Mouse (Mus musculus) embryo, embryonic 9.5 days (tissue): ENCODE results near the gene Sdhc.
A peak's percentile ranks its signal among the peaks of the same experiment; 100 is the strongest.
"Not testable (repeated sequence)": the region's sequence is repeated elsewhere in the genome, so short reads cannot be mapped to it uniquely, and the experiment has no call there.

Experiments used
- DNase-seq: peaks from one replicate; pipeline ENCODE4 v3.0.0-alpha.2; 2017; ENCODE audit errors: extremely low spot score

Sdhc gene

DNA sequence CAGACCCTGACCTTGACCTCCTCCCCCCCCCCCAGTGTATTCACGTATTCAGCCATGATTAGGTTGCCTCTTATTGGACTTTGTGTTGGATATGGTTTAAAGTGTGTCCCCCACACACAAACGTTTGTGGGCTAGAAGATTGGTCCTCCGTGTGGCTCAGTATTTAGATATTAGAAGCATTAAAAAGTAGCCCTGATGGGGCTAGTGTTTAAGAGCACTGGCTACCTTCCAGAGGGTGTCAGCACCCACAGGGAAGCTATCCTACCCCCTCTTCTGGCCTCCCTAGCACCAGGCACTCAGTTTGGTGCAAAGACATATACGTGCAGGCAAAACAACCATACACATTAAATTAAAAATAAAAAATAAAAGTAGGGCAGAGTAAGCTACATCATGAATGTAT is 37.4 kb downstream of the Sdhc start:
- DNase-seq = no peak

DNA sequence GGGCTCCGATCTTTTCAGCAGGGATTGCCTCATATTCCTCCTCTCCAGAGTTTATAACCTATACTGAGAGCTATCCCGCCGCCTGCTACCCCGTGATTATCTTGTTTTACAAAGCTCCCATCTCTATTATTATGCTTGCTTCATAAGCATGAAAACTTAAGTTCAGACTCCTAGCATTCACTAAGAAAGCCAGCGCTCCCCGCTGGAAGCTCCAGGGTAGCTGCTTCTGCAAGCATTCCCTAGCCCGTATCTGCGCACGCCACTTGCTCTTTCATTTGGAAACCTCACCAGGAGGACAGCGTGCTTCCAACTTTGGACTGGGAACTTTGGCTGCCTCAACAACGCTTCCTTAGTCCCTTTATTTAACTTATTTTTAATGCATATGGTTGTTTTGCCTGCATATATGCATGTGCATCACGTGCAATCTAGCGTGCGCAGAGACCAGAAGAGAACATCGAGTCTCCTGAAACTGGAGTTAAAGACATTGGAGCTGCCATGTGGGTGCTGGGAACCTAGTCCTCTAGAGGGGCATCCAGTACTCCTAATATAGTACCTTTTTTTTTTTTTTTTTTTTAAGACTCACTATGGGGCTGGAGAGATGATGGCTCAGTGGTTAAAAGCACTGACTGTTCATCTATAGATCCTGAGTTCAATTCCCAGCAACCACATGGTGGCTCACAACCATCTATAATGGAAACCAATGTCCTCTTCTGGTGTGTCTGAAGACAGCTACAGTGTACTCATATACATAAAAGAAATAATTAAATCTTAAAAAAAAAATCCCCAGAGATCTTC is 38.4 kb downstream of the Sdhc start:
- no peak for DNase-seq

DNA sequence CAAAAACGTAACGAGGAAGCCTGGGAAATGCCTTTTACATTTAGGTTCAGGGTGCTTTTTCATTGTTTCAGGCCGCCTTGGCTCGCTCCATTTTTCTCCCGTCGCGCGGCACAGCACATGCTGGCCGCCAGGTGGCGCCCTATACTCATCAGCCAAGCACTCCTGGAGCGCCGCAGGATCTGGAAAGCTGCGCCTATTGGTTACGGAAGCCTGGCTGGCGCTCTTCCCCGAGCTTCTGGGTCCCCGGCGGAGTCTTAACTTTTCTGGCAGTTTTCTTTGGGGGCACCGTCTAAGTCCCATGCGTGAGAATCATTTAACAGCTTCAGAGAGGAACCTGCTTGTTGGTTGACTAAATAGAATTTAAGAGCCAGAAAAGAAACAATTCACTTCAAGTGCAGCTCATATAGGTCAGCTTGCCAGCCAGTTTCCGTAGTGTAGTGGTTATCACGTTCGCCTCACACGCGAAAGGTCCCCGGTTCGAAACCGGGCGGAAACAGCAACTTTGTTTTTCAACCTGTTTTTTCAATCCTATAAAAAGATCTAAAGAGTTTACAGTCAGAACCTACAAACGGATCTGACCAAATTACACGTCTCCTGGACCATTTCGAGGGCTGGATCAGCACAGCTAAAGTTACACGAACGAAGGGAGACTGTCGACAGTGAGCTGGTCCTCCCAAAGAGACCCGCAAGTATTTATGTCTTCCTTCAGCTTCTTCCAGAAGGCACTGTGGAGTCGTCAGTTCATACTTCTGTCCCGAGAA is 39.2 kb downstream of the Sdhc start:
- peak; percentile 94 for DNase-seq

GRCm38 (mm10) chr1:171110659-171111019 is 39.8 kb downstream of the Sdhc start:
- DNase-seq = no peak

- DNase-seq = no peak
These were observed 40.8 kb downstream of the Sdhc start for GRCm38 (mm10) chr1:171109620-171110019.

- no peak for DNase-seq
These were observed 45.2 kb downstream of the Sdhc start for GRCm38 (mm10) chr1:171105226-171105625.

DNA sequence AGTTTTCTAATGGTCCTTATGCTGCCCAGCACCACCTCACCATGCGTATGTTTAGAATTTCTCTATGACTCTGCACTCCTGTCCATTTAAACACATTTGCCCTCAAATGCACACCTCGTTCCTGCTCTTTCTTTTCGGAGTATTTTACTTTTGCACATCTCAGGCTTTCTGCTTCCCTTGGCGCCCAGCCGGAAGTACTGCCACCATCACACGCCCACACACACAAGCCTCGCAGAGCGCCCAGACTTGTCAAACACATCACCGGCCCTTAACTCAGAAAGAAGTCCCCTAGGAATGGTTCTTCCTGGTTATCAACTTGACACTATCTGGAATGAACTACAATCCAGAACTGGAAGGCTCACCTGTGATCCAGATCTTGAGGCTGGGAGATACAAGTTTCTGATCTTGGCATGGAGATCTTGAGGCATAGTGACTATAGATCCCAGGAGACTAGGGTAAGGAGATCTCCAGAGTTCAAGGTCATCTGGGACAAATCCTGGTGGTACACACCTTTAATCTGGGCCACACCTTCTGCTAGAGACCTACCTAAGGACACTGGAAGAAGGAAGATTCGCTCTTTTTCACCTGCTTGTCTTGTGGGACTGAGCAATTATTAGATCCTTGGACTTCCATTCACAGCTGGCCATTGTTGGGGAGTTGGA is 47.1 kb downstream of the Sdhc start:
- DNase-seq = no peak

- peak; percentile 97 for DNase-seq
These were observed 47.7 kb downstream of the Sdhc start for GRCm38 (mm10) chr1:171102547-171103177.

DNA sequence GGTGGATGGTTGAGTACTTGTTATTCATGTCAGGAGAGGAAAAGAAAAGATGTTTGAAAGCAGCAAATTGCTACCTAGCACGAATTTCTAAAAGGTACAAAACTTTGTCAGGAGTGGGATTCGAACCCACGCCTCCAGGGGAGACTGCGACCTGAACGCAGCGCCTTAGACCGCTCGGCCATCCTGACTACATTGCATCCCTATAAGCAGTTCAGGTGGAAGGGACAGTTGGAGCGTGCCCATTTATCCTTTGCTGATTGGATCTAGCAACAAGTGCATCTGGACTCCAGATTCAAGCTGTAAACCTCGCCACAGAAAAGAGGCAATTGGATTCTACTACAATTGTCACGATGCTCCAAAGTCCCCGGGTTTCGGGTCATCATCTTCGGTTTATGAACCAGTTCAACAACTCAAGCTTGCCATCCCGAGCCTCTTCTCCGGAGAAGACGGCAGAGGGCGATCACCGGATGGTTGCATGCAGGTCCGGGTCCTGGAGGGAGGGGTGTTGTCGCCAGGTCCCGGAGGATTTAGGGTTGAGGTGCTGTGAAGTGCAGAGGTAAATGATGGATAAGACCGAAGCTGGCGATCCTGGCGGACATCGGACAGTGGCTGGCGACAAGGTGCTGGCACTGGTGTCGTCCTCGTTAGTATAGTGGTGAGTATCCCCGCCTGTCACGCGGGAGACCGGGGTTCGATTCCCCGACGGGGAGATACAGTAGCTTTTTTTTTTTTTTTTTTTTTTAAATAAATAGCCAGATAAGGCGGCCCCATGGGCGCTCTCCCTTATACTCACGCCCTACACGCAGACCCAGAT is 48.5 kb downstream of the Sdhc start:
- peak; percentile 93 for DNase-seq

DNA sequence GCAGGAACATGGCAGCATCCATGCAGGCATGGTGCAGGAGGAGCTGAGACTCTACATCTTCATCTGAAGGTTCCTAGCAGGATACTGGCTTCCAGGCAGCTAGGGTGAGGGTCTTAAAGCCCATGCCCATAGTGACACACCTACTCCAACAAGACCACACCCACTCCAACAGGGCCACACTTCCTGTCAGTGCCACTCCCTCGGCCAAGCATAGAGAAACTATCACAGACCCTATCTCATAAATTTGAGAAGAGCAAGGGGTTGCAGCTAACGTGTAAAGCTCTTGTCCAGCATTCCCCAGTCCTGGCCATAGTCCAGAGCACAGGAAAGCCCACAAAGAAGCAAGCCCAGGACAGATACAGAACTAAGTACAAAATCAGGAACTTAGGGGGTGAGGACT is 49.4 kb downstream of the Sdhc start:
- no peak for DNase-seq

DNA sequence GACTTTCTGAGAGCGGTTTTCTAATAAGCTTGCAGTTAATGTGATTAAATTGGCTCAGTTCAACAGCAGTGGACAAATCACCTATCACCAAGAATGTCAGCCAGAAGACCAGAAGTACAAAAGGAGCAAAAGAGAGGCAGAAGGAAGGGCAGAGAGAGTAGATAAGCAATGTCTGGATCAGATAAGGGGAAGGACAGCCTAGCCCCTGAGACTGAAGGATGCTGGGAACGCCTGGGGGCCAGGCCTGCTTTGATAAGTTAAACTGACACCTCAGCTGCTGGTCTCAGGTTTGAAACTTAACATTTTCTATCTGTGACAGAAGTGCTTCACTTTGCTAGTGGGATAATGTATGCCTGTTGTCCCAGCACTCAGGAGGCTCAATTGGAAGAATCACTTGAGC is 52.8 kb downstream of the Sdhc start:
- DNase-seq = no peak

- DNase-seq = no peak
These were observed 53.3 kb downstream of the Sdhc start for GRCm38 (mm10) chr1:171097136-171097535.

DNA sequence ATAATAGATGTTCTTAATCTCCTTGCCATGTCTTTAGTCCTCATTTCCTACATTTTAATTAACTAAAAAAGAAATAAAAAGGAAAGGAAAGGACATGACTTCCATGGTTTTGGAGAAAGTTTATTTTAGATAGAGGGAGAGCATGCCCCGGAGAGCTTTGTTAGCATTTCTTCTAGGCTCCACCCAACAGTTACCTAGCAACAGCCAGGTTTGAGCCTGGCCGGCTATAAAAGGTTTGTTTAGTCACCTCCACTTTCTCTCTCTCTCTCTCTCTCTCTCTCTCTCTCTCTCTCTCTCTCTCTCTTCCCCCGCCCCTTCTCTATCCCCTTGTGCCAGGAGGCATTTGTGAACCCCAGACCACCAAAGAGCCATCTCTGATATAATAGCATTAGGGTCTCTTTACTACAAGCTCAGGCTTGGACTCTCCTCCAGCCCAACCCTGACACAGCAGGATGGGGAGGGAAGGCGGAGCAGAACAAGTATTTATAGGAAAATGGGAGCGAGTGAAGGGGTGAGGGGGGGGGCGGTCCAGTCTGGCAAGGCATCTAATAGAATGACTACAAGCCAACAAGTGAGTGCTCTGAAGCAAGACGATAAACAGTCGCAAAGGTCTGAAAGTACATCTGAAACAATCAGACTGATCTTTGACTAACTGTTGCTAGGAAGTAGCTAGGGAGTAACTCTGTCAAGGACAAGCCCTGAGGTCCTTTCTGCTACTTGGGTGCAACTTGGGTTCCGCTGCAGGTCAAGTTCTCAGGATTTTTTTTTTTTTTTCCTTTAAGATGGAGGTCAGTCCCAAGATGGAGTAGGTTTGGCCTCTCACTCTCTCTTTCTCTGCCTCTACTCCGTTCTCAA is 54.1 kb downstream of the Sdhc start:
- no peak for DNase-seq

DNA sequence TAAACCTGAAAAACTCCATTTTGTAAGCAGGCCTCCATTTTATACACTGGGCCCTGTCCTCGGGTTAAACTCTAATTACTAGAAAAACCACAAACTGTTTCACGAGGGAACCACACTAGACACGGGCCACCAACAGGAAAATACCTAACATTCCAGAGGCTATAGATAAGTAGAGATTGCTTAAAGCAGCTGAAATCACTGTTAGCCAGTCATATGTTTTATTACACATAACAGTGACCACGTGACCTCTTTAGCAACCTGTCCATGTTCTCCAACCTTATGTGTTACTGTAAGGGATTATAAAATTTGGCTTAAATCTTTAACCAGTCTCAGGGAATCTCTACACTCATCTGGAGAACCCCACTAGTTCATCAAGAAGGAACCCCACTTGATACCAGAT is 56.0 kb downstream of the Sdhc start:
- no peak for DNase-seq

- no peak for DNase-seq
These were observed 59.6 kb downstream of the Sdhc start for GRCm38 (mm10) chr1:171090761-171091160.

DNA sequence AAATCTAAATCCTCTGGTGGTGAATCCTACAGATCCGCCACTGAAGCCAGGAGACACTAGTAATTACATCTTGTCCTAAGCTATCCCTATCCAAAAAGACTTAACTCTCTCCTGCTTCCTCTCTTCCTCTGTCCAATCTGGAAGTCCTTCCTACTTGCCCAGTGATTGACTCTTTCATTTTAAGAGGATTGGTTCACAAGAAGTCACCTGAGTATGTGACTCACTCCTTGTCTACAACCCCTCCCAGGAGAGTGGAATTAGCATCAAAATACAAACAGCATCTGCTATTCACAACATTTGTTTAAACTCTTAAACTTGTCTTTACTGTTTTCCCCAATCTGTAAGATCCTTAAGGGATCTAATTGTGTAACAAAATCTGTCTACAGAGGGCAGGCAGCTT is 60.5 kb downstream of the Sdhc start:
- DNase-seq = no peak

DNA sequence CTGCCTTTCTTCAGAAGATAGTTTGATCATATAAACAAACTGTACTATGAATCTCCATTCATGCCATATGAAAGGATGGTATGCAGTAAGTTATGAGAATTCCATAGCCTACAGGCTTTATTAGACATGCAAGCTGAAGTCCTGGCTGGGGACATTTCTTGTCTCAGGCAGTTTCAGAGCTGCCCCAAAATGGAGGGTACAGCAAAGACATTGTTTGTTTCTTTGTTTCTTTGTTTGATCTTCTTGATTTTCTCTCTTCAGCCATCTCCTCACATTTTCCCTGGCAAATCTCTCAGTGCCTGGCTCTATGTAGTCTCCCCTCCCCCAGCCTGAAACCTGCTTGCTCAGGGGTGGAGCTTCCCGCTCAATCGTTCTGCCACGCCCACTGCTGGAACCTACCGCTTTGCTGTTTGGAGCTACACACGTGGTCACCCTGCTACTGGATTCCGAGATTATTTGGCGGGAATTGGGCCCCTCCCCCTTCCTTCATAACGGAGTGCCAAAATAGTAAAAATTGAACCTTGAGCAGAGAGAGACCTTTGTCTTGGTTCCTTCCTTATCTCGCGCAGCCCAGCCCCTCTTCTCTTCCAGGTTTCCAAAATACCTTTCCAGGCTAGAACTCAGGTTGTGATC is 62.0 kb downstream of the Sdhc start:
- peak; percentile 49 for DNase-seq

DNA sequence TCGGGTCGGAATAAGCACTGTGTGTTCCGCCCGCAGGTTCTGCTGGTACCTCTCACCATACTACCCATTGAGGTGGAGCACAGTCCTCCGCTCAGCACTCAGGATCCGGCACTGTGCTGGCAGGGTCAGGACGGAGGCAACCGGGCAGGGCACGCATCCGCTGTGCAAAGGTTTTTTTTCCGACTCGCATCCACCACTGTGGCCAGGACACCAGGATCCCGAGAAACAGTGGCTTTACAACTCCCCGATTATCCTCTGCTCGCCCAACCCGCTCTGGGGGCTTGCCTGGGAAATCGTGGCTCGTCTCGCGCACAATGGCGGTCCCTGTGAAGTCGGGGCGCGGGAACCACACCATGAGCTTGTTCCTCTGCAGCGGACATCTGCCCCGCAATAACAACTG is 64.7 kb downstream of the Sdhc start:
- peak; percentile 47 for DNase-seq

GRCm38 (mm10) chr1:171081512-171082231 is 68.7 kb downstream of the Sdhc start:
- not testable (repeated sequence) for DNase-seq
